Mouse (Mus musculus) heart, postnatal 14 days (tissue): ENCODE data around the gene Fancd2. TPM values are rescaled to one million over a fixed set of nuclear protein-coding genes. Genes with fewer than 3 reads are reported as not detected.
A peak's percentile ranks its signal among the peaks of the same experiment; 100 is the strongest.

Source experiments
- DNase-seq, 2 experiments: peaks; one replicate each; pipeline ENCODE4 v3.0.0; 2021 to 2022
- intact Hi-C: fragments of 180-260 bp; cut with DNase I; formaldehyde crosslinking; loops from one replicate; pipeline ENCODE4 v1.15.1; 2025
- total RNA-seq, 2 experiments: library from RNA; stranded (reverse); gene quantifications; 2 replicates each; pipeline ENCODE4 v1.2.3; 2021

Gene Fancd2
- total RNA-seq, 2 experiments from 2014 or later, result 1.2 TPM

DNA sequence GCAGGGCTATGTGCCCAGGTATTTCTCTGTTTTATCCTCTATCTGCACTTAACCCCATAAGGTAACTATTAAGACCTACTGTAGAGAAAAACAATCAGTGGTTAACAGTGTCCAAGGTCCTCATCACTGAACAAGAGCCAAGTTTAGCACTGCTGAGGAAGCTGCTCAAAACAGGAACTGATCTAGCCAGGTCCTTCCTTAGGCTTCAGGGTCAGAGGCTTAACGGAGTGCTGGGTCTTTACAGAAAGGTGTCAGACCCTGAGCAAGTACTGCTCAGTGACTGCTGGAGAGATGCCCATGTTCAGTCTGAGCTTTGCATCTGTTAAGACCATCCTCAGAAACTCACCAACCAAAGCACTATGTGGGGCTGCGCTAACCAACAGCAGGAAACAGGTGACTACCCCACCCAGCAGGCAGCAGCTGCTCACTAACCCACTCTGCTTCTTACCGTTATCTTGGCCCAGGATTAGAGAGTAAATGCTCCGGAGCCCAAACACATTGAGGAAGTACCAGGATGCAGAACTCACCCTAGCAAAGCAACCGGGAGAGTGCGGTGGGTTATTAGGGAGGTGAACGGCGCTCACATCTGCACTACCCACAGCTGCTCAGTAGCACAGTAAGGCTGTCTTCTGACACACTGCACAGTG lies 13.9 kb upstream of the Fancd2 start:
- intact Hi-C loops, result no loop called here

GRCm38 (mm10) chr6:113522310-113522709 lies 9.2 kb upstream of the Fancd2 start:
- DNase-seq, result no peak
- intact Hi-C loops, result no loop called here

More for the DNA sequence above, 13.9 kb upstream of the Fancd2 start:
- no peak for DNase-seq

DNA sequence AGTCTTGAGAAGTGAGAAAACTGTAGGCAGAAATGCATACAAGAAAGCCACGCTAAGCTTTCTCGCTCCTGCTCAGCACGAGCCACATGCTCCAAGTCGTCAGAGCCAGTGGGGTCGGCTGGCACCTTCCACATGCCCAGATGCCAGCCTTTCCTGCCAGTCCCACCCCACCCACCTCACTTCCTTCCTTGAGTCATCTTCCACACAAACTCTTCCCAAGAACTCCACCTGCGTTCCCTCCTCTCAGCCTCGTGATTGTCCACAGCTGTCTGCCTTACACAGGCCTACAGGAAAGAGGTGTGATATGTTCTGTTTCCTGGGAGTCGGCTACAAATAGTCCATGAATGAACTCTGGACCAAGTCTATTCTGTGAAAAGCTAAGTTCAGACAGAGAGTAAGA lies 8.1 kb upstream of the Fancd2 start:
- intact Hi-C loops, result no loop called here
- no peak for DNase-seq

DNA sequence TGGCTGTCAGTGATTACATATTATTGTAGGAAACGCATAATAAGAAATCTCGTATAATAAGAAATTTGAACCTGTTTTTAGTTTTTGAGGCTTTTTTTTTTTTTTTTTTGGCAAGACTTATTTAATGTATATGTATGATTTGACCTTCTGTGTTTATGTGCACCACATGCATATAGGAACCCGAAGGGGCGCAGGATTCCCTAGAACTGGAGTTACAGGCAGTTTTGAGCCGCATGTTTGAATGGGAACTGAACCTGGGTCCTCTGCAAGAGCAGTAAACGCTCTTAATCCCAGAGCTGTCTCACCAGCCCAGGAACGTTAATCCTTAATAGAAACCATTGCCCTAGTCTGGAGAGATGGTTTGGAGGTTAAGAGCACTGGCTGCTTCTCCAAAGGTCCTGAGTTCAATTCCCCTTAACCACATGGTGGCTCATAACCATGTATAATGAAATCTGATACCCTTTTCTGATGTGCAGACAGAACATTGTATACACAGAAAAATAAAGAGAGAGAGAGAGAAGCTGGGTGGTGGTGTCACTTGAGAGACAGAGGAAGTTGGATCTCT lies 440 bp downstream of the Fancd2 start:
- intact Hi-C loops, result loop anchor here (2.0 to 5.0 kb wide), 2 partner anchors 45 to 75 kb away; no protein-coding TSS in a partner anchor
- no peak for DNase-seq

DNA sequence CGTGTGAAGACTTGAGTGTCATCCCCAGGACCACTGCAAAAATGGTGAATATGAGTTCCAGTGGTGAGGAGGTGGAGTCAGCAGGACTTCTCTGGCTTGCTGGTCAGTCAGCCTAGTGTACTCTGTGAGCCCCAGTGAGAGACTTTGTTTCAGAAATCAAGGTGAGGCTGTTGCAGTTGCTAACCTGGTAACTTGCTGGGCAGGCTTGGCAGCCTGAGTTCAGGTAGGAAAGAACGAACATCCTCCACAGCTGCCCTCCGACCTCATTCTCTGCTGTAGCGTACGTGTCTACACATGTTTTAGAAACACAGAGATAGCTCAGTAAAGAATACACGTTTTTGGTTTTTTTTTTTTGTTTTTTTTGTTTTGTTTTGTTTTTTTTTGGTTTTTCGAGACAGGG lies 3.4 kb downstream of the Fancd2 start:
- DNase-seq, result no peak
- intact Hi-C loops, result loop anchor here (5.0 kb wide), 1 partner anchor 72 kb away; no protein-coding TSS in a partner anchor

DNA sequence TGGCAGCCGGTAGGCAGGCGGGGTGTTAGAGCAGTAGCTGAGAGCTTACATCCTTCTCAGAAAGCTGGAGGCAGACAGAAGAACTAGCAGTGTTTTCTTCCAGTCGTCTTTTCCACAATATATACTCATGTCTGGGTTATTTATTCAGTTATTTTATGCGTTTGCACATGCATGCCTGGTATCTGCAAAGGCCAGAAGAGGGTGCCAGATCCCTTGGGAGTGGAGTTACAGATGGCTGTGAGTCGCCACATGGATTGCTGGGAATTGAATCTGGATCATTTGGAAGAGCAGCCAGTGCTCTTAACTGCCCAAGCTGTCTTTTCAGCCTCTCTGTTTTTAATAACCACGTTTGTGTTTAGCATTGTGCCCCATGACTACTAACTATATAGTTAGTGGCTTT lies 10.1 kb downstream of the Fancd2 start:
- DNase-seq, result no peak
- intact Hi-C loops, result no loop called here

GRCm38 (mm10) chr6:113543906-113544481 lies 12.5 kb downstream of the Fancd2 start:
- no peak for DNase-seq
- intact Hi-C loops, result no loop called here

GRCm38 (mm10) chr6:113559736-113560135 lies 28.3 kb downstream of the Fancd2 start:
- DNase-seq, result no peak

GRCm38 (mm10) chr6:113564557-113564956 lies 33.1 kb downstream of the Fancd2 start:
- intact Hi-C loops, result no loop called here
- DNase-seq, result no peak

More at GRCm38 (mm10) chr6:113559736-113560135, 28.3 kb downstream of the Fancd2 start:
- intact Hi-C loops, result no loop called here

DNA sequence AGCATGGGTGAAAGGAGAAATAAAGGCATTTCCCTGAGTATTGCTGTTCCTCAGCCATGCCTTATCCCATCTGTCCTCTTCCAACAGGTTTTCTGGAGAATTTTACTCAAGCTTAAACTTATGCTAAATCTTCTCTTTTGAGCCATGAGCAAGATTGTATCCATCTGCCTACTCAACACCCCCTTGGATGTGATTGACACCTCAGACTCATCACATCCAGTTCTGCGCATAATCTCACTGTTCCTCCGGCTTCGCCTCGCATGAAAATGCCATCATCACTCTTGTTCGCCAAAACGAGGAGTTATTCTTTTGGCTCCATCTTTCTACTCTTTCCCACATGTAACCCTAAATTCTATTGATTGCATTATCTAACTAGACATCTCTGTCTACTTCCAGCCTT lies 44.6 kb downstream of the Fancd2 start:
- DNase-seq, result no peak
- intact Hi-C loops, result no loop called here

GRCm38 (mm10) chr6:113579306-113579705 lies 47.8 kb downstream of the Fancd2 start:
- no peak for DNase-seq

DNA sequence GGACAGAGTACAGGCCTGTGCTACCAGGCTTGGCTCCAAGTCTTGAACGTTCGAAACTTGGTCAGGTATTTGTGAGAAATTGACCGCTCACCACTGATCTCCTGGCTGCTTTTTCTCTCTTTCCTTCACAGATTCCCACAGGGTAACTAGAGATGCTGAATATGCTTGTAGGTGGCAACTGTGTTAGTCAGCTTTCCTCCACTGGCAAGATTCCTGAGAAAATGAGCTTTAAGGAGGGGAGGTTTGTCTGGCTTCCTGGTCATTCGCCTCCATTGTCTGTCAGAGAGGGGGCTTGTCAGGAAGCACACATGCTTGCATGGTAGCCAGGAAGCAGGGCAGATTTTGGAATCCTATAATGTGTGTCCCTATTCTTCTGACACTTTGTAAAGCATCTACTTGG lies 51.5 kb downstream of the Fancd2 start:
- intact Hi-C loops, result no loop called here

More at GRCm38 (mm10) chr6:113579306-113579705, 47.8 kb downstream of the Fancd2 start:
- intact Hi-C loops, result no loop called here

DNA sequence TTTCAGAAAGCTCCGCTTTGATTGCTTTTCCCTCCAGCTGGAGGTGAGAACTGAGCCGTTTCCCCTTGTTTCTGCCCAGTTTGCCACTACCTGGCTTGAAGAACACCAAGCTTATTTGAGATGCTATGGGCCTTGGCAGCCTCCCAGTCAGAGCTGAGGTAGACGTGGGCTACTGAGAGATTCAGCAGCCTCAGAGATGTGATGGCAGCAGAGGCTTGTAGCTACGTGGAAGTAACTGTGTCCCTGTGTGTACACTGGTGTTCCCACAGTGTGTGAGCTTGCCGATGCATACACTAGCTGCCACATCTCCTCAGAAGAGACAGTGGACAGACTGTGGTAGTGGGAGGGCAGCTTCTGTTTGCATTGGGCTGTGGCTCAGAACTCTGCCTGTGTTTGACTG lies 53.6 kb downstream of the Fancd2 start:
- intact Hi-C loops, result no loop called here
- no peak for DNase-seq

More for the DNA sequence above, 51.5 kb downstream of the Fancd2 start:
- DNase-seq, result no peak

GRCm38 (mm10) chr6:113586466-113587183 lies 55.1 kb downstream of the Fancd2 start:
- intact Hi-C loops, result no loop called here
- DNase-seq, result peak in 1 of 2 experiments; percentile 38

DNA sequence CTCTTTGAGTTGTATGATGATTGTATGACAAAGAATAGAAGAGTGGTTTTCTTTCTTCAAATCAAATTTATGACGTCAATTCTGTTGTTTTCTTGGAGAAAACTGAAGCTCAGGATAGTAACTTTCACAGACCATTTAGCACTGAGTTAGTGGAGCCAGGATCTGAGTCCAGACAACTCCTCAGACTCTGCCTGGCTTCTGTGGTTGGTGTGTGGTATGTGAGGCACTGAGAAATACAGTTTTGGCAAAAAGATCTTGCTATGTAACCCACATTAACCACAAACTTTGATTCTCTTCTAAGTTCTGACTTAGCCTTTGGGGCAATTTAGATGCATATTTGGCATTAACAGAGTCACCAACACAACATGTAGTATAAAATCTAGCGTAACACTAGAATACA lies 61.2 kb downstream of the Fancd2 start:
- intact Hi-C loops, result no loop called here

GRCm38 (mm10) chr6:113597945-113598344 lies 66.5 kb downstream of the Fancd2 start:
- DNase-seq, result no peak
- intact Hi-C loops, result no loop called here

More for the DNA sequence above, 61.2 kb downstream of the Fancd2 start:
- DNase-seq, result no peak

DNA sequence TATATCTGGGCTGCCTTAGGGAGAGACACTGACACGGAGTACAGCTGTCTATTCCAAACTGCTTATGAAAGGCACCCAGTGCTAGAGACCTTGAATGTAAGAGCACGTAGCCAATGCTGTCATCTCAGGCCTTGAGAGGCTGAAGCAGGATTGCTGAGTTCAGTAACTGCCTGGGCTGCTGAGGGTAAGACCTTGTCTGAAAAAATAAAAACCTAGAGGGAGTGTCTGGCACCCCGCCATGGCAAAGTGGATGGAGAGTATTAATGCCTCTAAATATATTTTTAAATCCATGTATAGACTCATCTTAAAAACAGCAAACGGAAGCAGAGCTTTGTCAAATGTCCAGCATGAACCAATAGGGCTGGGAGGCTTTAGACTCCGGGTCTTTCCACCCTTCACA lies 68.4 kb downstream of the Fancd2 start:
- no peak for DNase-seq
- intact Hi-C loops, result no loop called here

DNA sequence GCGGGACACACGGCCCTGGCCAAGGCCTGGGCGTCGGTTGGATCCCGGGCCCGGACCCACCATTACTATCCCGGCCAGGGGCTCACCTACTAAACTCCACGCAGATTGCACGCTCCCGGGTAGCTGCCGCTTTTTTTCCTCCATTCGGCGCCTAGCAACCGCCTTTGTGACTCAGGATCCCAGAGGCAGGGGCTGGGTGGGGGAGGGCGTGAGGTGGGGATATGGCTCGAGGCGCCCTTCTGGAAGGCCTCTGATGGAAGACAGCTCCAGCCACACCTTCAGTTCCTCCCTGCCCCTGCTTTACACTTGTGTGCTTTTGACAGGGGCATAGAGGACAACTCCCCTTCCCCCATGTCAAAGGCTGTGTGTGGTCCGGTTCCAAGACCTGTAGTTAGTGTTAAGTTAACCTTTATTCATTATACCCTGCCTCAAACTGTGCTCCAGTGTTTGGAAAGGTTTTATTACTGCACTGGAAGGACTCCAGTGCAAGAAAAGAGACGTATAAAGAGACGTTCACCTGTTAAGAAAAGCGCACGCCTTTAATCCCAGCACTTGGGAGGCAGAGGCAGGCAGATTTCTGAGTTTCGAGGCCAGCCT lies 69.2 kb downstream of the Fancd2 start, which contains the start of gene Fancd2os:
Gene Fancd2os, minus strand, starts transcription at position 173 of the 597 bp plus-strand sequence.
- DNase-seq, result no peak
- intact Hi-C loops, result no loop called here

DNA sequence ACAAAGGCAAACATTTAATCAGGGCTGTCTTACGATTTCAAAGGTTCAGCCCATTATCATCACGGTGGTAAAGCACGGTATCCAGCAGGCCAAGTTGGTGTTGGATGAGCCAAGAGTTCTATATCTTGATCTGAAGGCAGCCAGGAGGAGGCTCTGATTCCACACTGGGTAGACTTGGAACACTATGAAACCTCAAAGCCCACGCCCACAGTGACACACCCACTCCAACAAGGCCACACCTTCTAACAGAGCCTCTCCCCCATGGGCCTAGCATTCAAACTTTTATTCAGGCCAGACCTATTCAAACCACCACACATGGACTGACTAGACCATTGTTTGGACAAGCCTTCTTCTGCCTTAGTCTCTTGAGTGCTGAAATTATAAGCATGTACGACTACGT lies 71.3 kb downstream of the Fancd2 start:
- intact Hi-C loops, result no loop called here
- DNase-seq, result no peak

- intact Hi-C loops, result no loop called here
- no peak for DNase-seq
Observed at GRCm38 (mm10) chr6:113603993-113604392, 72.5 kb downstream of the Fancd2 start.
